10 mouse cellular contexts compared by ENCODE assay signal in genomic region chr2:103625349-103625932, GRCm38 (mm10). TPM values are rescaled to one million over a fixed set of nuclear protein-coding genes. Genes with fewer than 3 reads are reported as not detected.
DNase-seq lines count a peak whose midpoint lies in the region; ATAC-seq and TF ChIP-seq lines count a peak whose summit lies in the region.
"Had no signal": no experiment of that assay in that cellular context is flagged by ENCODE, and none has a peak within 500 bp of the region (broad histone marks: within the 10 kb centered on the region; RNA-seq: fewer than 3 reads in every experiment).

No protein-coding gene starts in this region.

- no peaks in the 10 kb centered on the region for H3K36me3 ChIP-seq in hindbrain, postnatal 0 days (ENCODE audit: insufficient read depth, low read length)
- H3K36me3 ChIP-seq in midbrain, embryonic 14.5 days (ENCODE audit: control insufficient read depth, insufficient read depth, low read length), result no peaks in the 10 kb centered on the region
- H3K36me3 ChIP-seq: liver, embryonic 15.5 days had no signal

- H3K27ac ChIP-seq in hindbrain, postnatal 0 days, result peak overlapping the region; percentile 5; the same call in 1 of the 2 replicates
- H3K27ac ChIP-seq in midbrain, embryonic 14.5 days (replicated peaks; ENCODE audit: low read depth, low read length), result peak overlapping the region; percentile 68
- H3K27ac ChIP-seq: liver, embryonic 15.5 days had no signal

- no peaks in the 10 kb centered on the region for H3K27me3 ChIP-seq in hindbrain, postnatal 0 days (ENCODE audit: insufficient read depth, low read length)
- no peaks in the 10 kb centered on the region for H3K27me3 ChIP-seq in midbrain, embryonic 14.5 days (ENCODE audit: control insufficient read depth, insufficient read depth, low read length)
- H3K27me3 ChIP-seq: liver, embryonic 15.5 days had no signal

- WGBS in hindbrain, postnatal 0 days, result 8% methylated on average over 7 of the region's 7 CpGs
- 2% methylated on average over 7 of the region's 7 CpGs for WGBS in midbrain, embryonic 14.5 days

- H3K4me1 ChIP-seq in hindbrain, postnatal 0 days (ENCODE audit: insufficient read depth, low read length), result peaks cover 23% of the 10 kb centered on the region
- peaks cover 31% of the 10 kb centered on the region for H3K4me1 ChIP-seq in midbrain, embryonic 14.5 days (ENCODE audit: control insufficient read depth, insufficient read depth, low read length)

- H3K4me3 ChIP-seq in hindbrain, postnatal 0 days (ENCODE audit: low read length), result no peak overlapping the region
- H3K4me3 ChIP-seq in midbrain, embryonic 14.5 days (replicated peaks; ENCODE audit: low read depth, low read length), result no peak overlapping the region
- H3K4me3 ChIP-seq: liver, embryonic 15.5 days had no signal

- TF ChIP-seq CTCF in hindbrain, postnatal 0 days (IDR thresholded peaks at IDR 0.05; ENCODE audit: low read depth), result no peak

- H3K9me3 ChIP-seq in hindbrain, postnatal 0 days (ENCODE audit: low read length), result no peaks in the 10 kb centered on the region
- H3K9me3 ChIP-seq in midbrain, embryonic 14.5 days (ENCODE audit: control insufficient read depth, low read length), result no peaks in the 10 kb centered on the region
- H3K9me3 ChIP-seq: liver, embryonic 15.5 days had no signal

- ATAC-seq in hindbrain, postnatal 0 days, result peak; percentile 85
- peak; percentile 89 for ATAC-seq in midbrain, embryonic 14.5 days (ENCODE audit: low FRiP score, low TSS enrichment)
- no peak for ATAC-seq in monocyte, adult 5-6 weeks (replicated peaks; ENCODE audit: insufficient number of reproducible peaks, low FRiP score, low TSS enrichment, poor library complexity, severe bottlenecking)
- ATAC-seq in erythroid progenitor cell, adult 5-6 weeks (replicated peaks; ENCODE audit: low FRiP score, poor library complexity, severe bottlenecking), result no peak

- H3K9ac ChIP-seq in hindbrain, postnatal 0 days (replicated peaks; ENCODE audit: low read length), result no peak overlapping the region; the same call in 1 of the 2 replicates
- H3K9ac ChIP-seq in midbrain, embryonic 14.5 days (replicated peaks; ENCODE audit: low read length), result no peak overlapping the region
- H3K9ac ChIP-seq: liver, embryonic 15.5 days had no signal

- intact Hi-C loops in heart, postnatal 25 days (cut with DNase I), result no loop called here

- no peak overlapping the region for H3K4me2 ChIP-seq in hindbrain, postnatal 0 days (ENCODE audit: low read depth, low read length)
- no peak overlapping the region for H3K4me2 ChIP-seq in midbrain, embryonic 14.5 days (ENCODE audit: low read length)
- H3K4me2 ChIP-seq: liver, embryonic 15.5 days had no signal

- DNase-seq in heart, adult 11 months, result peak; percentile 89
- DNase-seq in heart, postnatal 25 days (ENCODE audit: low spot score), result no peak
- DNase-seq in embryo, embryonic 9.5 days (ENCODE audit: extremely low spot score), result peak; percentile 84
- DNase-seq in hindbrain, postnatal 0 days (ENCODE audit: low spot score), result peak; percentile 77
- DNase-seq in midbrain, embryonic 14.5 days, result peak; percentile 85
- DNase-seq in right cerebral cortex, postnatal 14 days, result no peak
- DNase-seq: adrenal gland, postnatal 36 days had no signal

RNA-seq across cellular contexts. Expression of gene Abtb2, which starts 59.3 kb away (rescaled TPM):
- total RNA-seq in heart, postnatal 25 days (2021), result 10 to 100 TPM; 23.2 to 26.2 TPM
- 42.9 and 45.9 TPM in 2 replicates for total RNA-seq in hindbrain, postnatal 0 days (2014; rRNA removed)
- polyA plus RNA-seq in hindbrain, postnatal 0 days (2015; fragmentation: Nextera tagmentation; extraction: Ambion mirVana), result 11.7 and 11.8 TPM in 2 replicates
- 8.3 and 10.2 TPM in 2 replicates for polyA plus RNA-seq in midbrain, embryonic 14.5 days (2014; fragmentation: Nextera tagmentation; extraction: Ambion mirVana)
- 6.0 to 16.5 TPM (median 9.1 TPM) in 3 replicates for total RNA-seq in monocyte, adult 5-6 weeks (2017)
- total RNA-seq in erythroid progenitor cell, adult 5-6 weeks (2015; ENCODE audit: low replicate concordance), result 1.4 and 1.7 TPM in 2 replicates
- 1.8 and 2.0 TPM in 2 replicates for total RNA-seq in erythroid progenitor cell, adult 5-6 weeks (2017; ENCODE audit: low replicate concordance)

Comparison
In these comparisons a context has a peak if more than half of its experiments do, and no peak if none do; other contexts are left out.
1. DNase-seq: peak in heart, adult 11 months (single experiment), embryo, embryonic 9.5 days (single experiment), hindbrain, postnatal 0 days (single experiment) and midbrain, embryonic 14.5 days (single experiment); none in heart, postnatal 25 days (single experiment) and right cerebral cortex, postnatal 14 days (single experiment).
2. ATAC-seq: peak in hindbrain, postnatal 0 days (single experiment) and midbrain, embryonic 14.5 days (single experiment); none in monocyte, adult 5-6 weeks (single experiment) and erythroid progenitor cell, adult 5-6 weeks (single experiment).